Mouse (Mus musculus): ENCODE measurements around the gene Gm45062. TPM values are rescaled to one million over a fixed set of nuclear protein-coding genes. Genes with fewer than 3 reads are reported as not detected.

The Gm45062 gene
- 3.9 and 7.6 TPM in 2 replicates for polyA plus RNA-seq (2012; ENCODE audit: insufficient read depth, insufficient read length, missing spikeins)

- Histone ChIP-seq H3K27ac (replicated peaks; ENCODE audit: low read depth, low read length) (peak within 1 kb of the TSS; percentile 75), H3K4me3 (ENCODE audit: insufficient read depth, low read depth, low read length) (peak within 1 kb of the TSS; percentile 93), H3K4me1 (ENCODE audit: control insufficient read depth, insufficient read depth, insufficient read length, low read length) (peaks cover 4% of the 10 kb centered on the region; the same call in 1 of the 2 replicates)
These were observed at the start of gene Gm45062, which contains the start of the genes Rpa3 and Umad1 for GRCm38 (mm10) chr6:8259004-8259666. Gene Gm45062 (plus strand): TSS chr6:8259450. Gene Rpa3 (minus strand): TSS chr6:8259173. Gene Umad1 (plus strand): TSS chr6:8259288.

GRCm38 (mm10) chr6:8209866-8210186, 49.4 kb upstream of the Gm45062 start:
- peak overlapping the region; percentile 36; the same call in 1 of the 2 replicates for H3K27ac ChIP-seq (replicated peaks; ENCODE audit: low read depth, low read length)
- peaks cover 9% of the 10 kb centered on the region for H3K4me1 ChIP-seq (ENCODE audit: control insufficient read depth, insufficient read depth, insufficient read length, low read length)
- peak overlapping the region; percentile 65 for H3K4me3 ChIP-seq (ENCODE audit: insufficient read depth, low read depth, low read length)

GRCm38 (mm10) chr6:8210661-8211060, 48.6 kb upstream of the Gm45062 start:
- no peak overlapping the region; the same call in 1 of the 2 replicates for H3K4me3 ChIP-seq (ENCODE audit: insufficient read depth, low read depth, low read length)
- no peak overlapping the region for H3K27ac ChIP-seq (replicated peaks; ENCODE audit: low read depth, low read length)
- peaks cover 9% of the 10 kb centered on the region for H3K4me1 ChIP-seq (ENCODE audit: control insufficient read depth, insufficient read depth, insufficient read length, low read length)

DNA sequence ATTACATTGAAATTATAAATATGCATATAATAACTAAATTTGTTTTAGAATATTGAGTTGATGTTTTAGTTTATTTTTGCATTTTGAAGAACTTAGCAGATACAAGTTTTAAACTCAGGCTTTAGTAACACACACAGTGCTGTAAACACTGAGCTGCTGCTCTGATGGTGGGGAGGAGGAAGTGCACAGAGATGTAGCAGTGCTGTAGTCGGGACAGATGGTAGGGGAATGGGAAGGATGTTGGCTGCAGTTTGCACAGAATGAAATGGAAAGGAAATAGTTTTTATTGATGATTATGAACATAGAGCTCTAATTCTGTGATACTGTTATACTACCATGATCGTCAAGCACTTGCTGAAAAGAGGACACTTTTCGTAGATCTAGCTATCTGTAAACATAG, 32.2 kb upstream of the Gm45062 start:
- Histone ChIP-seq H3K4me3 (ENCODE audit: insufficient read depth, low read depth, low read length) (no peak overlapping the region), H3K4me1 (ENCODE audit: control insufficient read depth, insufficient read depth, insufficient read length, low read length) (no peaks in the 10 kb centered on the region), H3K27ac (replicated peaks; ENCODE audit: low read depth, low read length) (no peak overlapping the region)

- Histone ChIP-seq H3K4me1 (ENCODE audit: control insufficient read depth, insufficient read depth, insufficient read length, low read length) (no peaks in the 10 kb centered on the region), H3K4me3 (ENCODE audit: insufficient read depth, low read depth, low read length) (no peak overlapping the region), H3K27ac (replicated peaks; ENCODE audit: low read depth, low read length) (no peak overlapping the region)
These were observed 30.7 kb upstream of the Gm45062 start for GRCm38 (mm10) chr6:8228596-8228995.

- peak overlapping the region; percentile 89 for H3K4me3 ChIP-seq (ENCODE audit: insufficient read depth, low read depth, low read length)
- peaks cover 4% of the 10 kb centered on the region; the same call in 1 of the 2 replicates for H3K4me1 ChIP-seq (ENCODE audit: control insufficient read depth, insufficient read depth, insufficient read length, low read length)
- H3K27ac ChIP-seq (replicated peaks; ENCODE audit: low read depth, low read length): no peak overlapping the region
These were observed 934 bp upstream of the Gm45062 start for GRCm38 (mm10) chr6:8258316-8258715.

- Histone ChIP-seq H3K4me1 (ENCODE audit: control insufficient read depth, insufficient read depth, insufficient read length, low read length) (peaks cover 4% of the 10 kb centered on the region; the same call in 1 of the 2 replicates), H3K4me3 (ENCODE audit: insufficient read depth, low read depth, low read length) (peak overlapping the region; percentile 93), H3K27ac (replicated peaks; ENCODE audit: low read depth, low read length) (no peak overlapping the region)
These were observed 406 bp downstream of the Gm45062 start for GRCm38 (mm10) chr6:8259667-8260044.

DNA sequence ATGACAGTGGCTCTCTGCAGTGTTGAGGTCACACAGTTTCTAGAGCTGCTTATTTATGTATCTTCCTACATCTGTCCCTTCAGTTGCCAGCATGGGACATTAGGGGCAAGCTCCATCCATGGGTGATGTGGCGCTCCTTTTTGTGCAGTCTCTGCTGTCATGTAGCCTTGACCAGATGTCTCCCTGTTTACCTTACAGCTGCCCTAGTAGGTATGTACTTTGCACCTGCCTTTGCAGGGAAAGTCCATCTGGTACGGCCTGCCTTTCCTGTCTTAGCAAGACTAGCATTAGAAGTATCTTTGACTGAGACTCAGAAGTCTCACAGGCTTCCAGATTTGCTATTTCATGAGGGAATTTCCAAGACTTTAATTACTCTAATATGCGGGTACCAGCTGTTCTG, 11.8 kb downstream of the Gm45062 start:
- Histone ChIP-seq H3K4me3 (ENCODE audit: insufficient read depth, low read depth, low read length) (no peak overlapping the region), H3K27ac (replicated peaks; ENCODE audit: low read depth, low read length) (no peak overlapping the region), H3K4me1 (ENCODE audit: control insufficient read depth, insufficient read depth, insufficient read length, low read length) (no peaks in the 10 kb centered on the region)

- Histone ChIP-seq H3K27ac (replicated peaks; ENCODE audit: low read depth, low read length) (no peak overlapping the region), H3K4me1 (ENCODE audit: control insufficient read depth, insufficient read depth, insufficient read length, low read length) (no peaks in the 10 kb centered on the region), H3K4me3 (ENCODE audit: insufficient read depth, low read depth, low read length) (no peak overlapping the region)
These were observed 15.3 kb downstream of the Gm45062 start for GRCm38 (mm10) chr6:8274387-8275054.

- no peaks in the 10 kb centered on the region for H3K4me1 ChIP-seq (ENCODE audit: control insufficient read depth, insufficient read depth, insufficient read length, low read length)
- no peak overlapping the region for H3K4me3 ChIP-seq (ENCODE audit: insufficient read depth, low read depth, low read length)
- no peak overlapping the region for H3K27ac ChIP-seq (replicated peaks; ENCODE audit: low read depth, low read length)
These were observed 15.8 kb downstream of the Gm45062 start for GRCm38 (mm10) chr6:8275098-8275497.

DNA sequence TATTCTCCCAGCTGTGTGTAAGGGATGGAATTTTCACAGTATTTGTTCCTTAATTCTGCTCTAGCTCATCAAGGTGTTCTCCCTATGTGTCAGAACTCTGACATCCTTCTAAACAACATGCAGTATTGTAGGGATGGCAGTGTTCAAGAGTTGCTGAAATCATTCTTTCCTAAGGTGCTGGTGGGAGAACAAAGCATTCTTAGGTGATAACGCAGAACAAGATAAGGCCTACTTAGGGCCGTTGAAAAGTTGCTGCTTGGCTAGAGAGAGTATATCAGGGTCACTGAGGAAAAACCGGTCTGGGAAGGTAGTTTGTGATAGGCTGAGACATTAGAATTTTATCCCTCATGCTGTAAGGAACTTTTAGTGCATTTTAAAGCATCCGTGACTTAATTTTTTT, 17.2 kb downstream of the Gm45062 start:
- Histone ChIP-seq H3K4me3 (ENCODE audit: insufficient read depth, low read depth, low read length) (no peak overlapping the region), H3K4me1 (ENCODE audit: control insufficient read depth, insufficient read depth, insufficient read length, low read length) (no peaks in the 10 kb centered on the region)

DNA sequence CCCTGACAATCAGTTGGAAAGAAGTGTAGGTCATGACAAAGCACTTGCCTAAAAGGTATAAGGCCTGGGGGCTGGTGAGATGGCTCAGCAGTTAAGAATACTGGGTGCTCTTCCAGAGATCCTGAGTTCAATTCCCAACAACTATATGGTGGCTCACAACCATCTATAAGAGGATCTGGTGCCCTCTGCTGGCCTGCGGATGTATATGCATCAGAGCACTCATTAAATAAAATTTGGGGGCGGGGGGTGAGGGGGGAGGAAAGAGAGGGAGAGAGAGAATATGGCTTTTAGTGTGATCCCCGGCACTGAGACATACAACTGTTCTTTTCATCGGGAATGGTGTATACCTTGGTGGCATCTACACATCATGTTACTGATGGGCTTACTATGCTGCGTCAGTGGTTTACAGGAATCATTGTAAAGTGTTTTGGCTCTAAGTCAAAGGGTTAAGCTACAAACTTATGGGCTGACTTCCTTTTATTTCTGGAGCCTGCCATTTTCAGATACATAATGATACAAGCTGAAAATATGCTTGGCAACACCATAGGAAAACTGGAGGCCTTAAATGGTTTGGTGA, 19.3 kb downstream of the Gm45062 start:
- Histone ChIP-seq H3K4me1 (ENCODE audit: control insufficient read depth, insufficient read depth, insufficient read length, low read length) (no peaks in the 10 kb centered on the region), H3K27ac (replicated peaks; ENCODE audit: low read depth, low read length) (no peak overlapping the region)

More for the DNA sequence above, 17.2 kb downstream of the Gm45062 start:
- H3K27ac ChIP-seq (replicated peaks; ENCODE audit: low read depth, low read length): no peak overlapping the region

GRCm38 (mm10) chr6:8283255-8283654, 24.0 kb downstream of the Gm45062 start:
- Histone ChIP-seq H3K27ac (replicated peaks; ENCODE audit: low read depth, low read length) (no peak overlapping the region), H3K4me3 (ENCODE audit: insufficient read depth, low read depth, low read length) (no peak overlapping the region), H3K4me1 (ENCODE audit: control insufficient read depth, insufficient read depth, insufficient read length, low read length) (peaks cover 5% of the 10 kb centered on the region; the same call in 1 of the 2 replicates)

More for the DNA sequence above, 19.3 kb downstream of the Gm45062 start:
- no peak overlapping the region for H3K4me3 ChIP-seq (ENCODE audit: insufficient read depth, low read depth, low read length)

DNA sequence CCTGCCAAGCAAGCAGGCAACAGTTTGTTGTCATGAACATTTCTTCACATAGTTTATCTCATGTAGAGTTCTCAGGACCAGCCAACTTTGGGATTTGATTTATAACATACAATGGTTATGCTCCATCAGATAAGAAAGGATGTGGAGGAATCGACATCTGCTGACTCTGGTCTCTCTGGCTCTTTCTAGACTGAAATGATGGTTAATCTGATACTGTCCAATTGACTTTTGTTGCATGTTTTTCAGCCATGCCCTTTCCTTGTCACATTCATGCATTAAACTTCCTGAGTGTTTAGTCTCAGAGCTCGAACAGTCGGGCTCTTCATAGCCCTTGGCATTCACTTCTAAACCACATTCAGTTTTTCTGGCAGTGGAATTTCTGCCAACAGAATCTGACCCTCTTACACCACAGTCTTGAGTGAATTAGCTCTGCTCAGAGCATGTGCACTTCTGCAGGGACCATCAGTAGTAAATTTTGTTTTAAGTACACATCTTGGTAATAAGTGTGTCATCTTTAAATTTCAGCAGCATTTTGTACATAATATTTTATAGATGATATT, 26.2 kb downstream of the Gm45062 start:
- Histone ChIP-seq H3K4me3 (ENCODE audit: insufficient read depth, low read depth, low read length) (no peak overlapping the region), H3K4me1 (ENCODE audit: control insufficient read depth, insufficient read depth, insufficient read length, low read length) (peaks cover 5% of the 10 kb centered on the region; the same call in 1 of the 2 replicates), H3K27ac (replicated peaks; ENCODE audit: low read depth, low read length) (no peak overlapping the region; the same call in 1 of the 2 replicates)

DNA sequence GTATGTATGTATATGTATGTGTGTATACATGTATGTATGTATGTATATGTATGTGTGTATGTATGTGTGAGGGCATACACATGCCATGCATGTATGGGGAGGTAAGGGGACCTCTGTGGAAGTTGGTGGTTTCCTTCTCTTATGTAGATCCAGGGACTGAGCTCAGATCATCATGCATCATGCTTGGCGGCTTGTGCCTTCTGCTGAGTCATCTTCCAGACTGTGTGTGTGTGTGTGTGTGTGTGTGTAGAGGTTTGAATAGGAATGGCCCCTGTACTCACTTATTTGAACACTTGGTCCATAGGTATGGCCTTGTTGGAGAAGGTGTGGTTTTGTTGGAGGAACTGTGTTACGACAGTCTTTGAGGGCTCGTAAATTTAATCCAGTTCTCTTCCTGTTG, 26.9 kb downstream of the Gm45062 start:
- Histone ChIP-seq H3K27ac (replicated peaks; ENCODE audit: low read depth, low read length) (no peak overlapping the region), H3K4me1 (ENCODE audit: control insufficient read depth, insufficient read depth, insufficient read length, low read length) (peaks cover 5% of the 10 kb centered on the region; the same call in 1 of the 2 replicates), H3K4me3 (ENCODE audit: insufficient read depth, low read depth, low read length) (no peak overlapping the region)

Data from brown adipose tissue, adult 24 weeks (tissue).